9 mouse cellular contexts compared by ENCODE assay signal in the genomic region with DNA sequence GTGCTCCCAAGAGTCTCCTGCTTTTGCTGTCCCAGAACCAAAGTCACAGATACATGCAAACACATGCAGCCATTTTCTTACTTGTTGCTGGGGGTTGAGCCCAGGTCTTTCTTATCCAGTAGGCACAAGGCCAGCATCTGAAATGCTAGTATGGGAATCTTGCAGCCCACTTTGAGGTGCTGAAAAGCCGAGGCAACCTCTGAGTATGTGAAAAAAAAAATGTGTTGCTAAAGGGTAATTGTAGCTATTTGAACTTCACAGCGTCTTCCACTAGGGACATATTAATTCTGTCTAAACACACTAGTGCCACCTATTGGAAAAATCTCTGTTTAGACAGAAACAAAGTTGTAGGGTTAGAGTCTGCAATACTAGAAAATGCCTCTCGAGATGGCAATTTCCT.
DNase-seq lines count a peak whose midpoint lies in the region; ATAC-seq and TF ChIP-seq lines count a peak whose summit lies in the region.
"Had no signal": no experiment of that assay in that cellular context is flagged by ENCODE, and none has a peak within 500 bp of the region (broad histone marks: within the 10 kb centered on the region; RNA-seq: fewer than 3 reads in every experiment).

No protein-coding gene starts in this region.

- H3K4me2 ChIP-seq in forebrain, embryonic 12.5 days, result no peak overlapping the region
- H3K4me2 ChIP-seq: limb, embryonic 15.5 days had no signal

- H3K9me3 ChIP-seq in forebrain, embryonic 12.5 days, result no peaks in the 10 kb centered on the region
- H3K9me3 ChIP-seq: limb, embryonic 15.5 days had no signal

- intact Hi-C loops in heart, adult 2 months (cut with DNase I), result loop anchor here (1.0 to 10.0 kb wide), 5 partner anchors 262 to 443 kb away; a partner anchor contains a TSS
- intact Hi-C loops in heart, postnatal 25 days (cut with DNase I), result loop anchor here (1.0 to 10.0 kb wide), 4 partner anchors 262 to 440 kb away; a partner anchor contains a TSS

- no peak overlapping the region for H3K9ac ChIP-seq in heart, adult 2 months (ENCODE audit: low read depth, low read length)
- H3K9ac ChIP-seq in forebrain, embryonic 12.5 days, result no peak overlapping the region
- H3K9ac ChIP-seq: limb, embryonic 15.5 days had no signal

- peak; percentile 88 for TF ChIP-seq CTCF in heart, adult 2 months (IDR thresholded peaks at IDR 0.05)

- H3K36me3 ChIP-seq in heart, adult 2 months (ENCODE audit: control insufficient read depth, insufficient read depth, low read length), result no peaks in the 10 kb centered on the region
- no peaks in the 10 kb centered on the region for H3K36me3 ChIP-seq in forebrain, embryonic 12.5 days (replicated peaks)
- H3K36me3 ChIP-seq: limb, embryonic 15.5 days had no signal

- peak in 1 of 2 experiments; percentile 19 for DNase-seq in heart, adult 2 months
- no peak for DNase-seq in heart, postnatal 25 days (ENCODE audit: low spot score)
- DNase-seq in thymus, postnatal 0 days (ENCODE audit: low spot score), result peak; percentile 65
- no peak for DNase-seq in thymus, postnatal 4 days
- no peak for DNase-seq in adrenal gland, postnatal 10 days
- no peak for DNase-seq in ovary, postnatal 10 days (ENCODE audit: low spot score)

- H3K4me1 ChIP-seq in heart, adult 2 months (ENCODE audit: control insufficient read depth, insufficient read depth, low read length), result no peaks in the 10 kb centered on the region
- peaks cover 5% of the 10 kb centered on the region for H3K4me1 ChIP-seq in forebrain, embryonic 12.5 days

- no peak for TF ChIP-seq POLR2A in heart, adult 2 months (IDR thresholded peaks at IDR 0.05; ENCODE audit: insufficient read depth, low read depth, low read length)

- ATAC-seq in forebrain, embryonic 12.5 days (ENCODE audit: low FRiP score), result 0 out of 2 replicates have a peak, but pooled peaks have one; percentile 14
- peak; percentile 79 for ATAC-seq in megakaryocyte progenitor cell, adult 5-6 weeks (replicated peaks; ENCODE audit: poor library complexity)

- no peak overlapping the region for H3K27ac ChIP-seq in heart, adult 2 months
- H3K27ac ChIP-seq in forebrain, embryonic 12.5 days, result no peak overlapping the region
- H3K27ac ChIP-seq: limb, embryonic 15.5 days had no signal

- no peaks in the 10 kb centered on the region for H3K79me2 ChIP-seq in heart, adult 2 months (replicated peaks; ENCODE audit: control insufficient read depth, insufficient read depth, low read length)

- H3K27me3 ChIP-seq in heart, adult 2 months (ENCODE audit: control insufficient read depth, insufficient read depth, low read length), result no peaks in the 10 kb centered on the region
- H3K27me3 ChIP-seq in forebrain, embryonic 12.5 days, result peaks cover 7% of the 10 kb centered on the region; the same call in 1 of the 2 replicates
- H3K27me3 ChIP-seq: limb, embryonic 15.5 days had no signal

- WGBS in heart, adult 2 months, result 6% methylated on average over 3 of the region's 3 CpGs
- WGBS in forebrain, embryonic 12.5 days, result 5% methylated on average over 3 of the region's 3 CpGs

- H3K4me3 ChIP-seq in heart, adult 2 months, result no peak overlapping the region
- H3K4me3 ChIP-seq in forebrain, embryonic 12.5 days (replicated peaks), result no peak overlapping the region
- H3K4me3 ChIP-seq: limb, embryonic 15.5 days had no signal

- TF ChIP-seq EP300 in heart, adult 2 months (IDR thresholded peaks at IDR 0.05; ENCODE audit: insufficient read depth, low read depth, low read length), result no peak
